Mouse (Mus musculus): ENCODE measurements around the gene Slc35f1. TPM values are rescaled to one million over a fixed set of nuclear protein-coding genes. Genes with fewer than 3 reads are reported as not detected.
"Not testable (repeated sequence)": the region's sequence is repeated elsewhere in the genome, so short reads cannot be mapped to it uniquely, and the experiment has no call there.

Gene Slc35f1
- polyA plus RNA-seq, 1 experiment from 2014 or later, result 0.23 TPM

DNA sequence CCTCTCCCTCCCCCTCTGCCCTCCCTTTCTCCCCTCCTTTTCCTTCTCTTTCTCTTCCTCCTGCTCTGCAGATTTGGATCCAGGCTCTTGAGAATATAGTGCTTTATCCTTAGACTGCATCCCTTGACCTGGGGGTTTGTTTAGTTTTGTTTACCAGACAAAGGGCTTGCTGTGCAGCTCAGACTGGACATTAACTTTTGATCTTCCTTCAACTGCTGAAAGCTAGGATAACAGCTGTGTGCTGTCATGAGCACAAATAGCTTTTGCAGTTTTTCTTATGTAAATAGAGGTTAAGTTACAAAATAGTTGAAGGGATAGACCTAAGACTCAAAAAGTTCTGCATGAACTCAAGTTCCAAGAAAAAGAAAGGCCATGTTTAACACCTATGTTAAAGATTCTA lies 184.4 kb downstream of the Slc35f1 start:
- ATAC-seq (replicated peaks; ENCODE audit: low FRiP score), result no peak

DNA sequence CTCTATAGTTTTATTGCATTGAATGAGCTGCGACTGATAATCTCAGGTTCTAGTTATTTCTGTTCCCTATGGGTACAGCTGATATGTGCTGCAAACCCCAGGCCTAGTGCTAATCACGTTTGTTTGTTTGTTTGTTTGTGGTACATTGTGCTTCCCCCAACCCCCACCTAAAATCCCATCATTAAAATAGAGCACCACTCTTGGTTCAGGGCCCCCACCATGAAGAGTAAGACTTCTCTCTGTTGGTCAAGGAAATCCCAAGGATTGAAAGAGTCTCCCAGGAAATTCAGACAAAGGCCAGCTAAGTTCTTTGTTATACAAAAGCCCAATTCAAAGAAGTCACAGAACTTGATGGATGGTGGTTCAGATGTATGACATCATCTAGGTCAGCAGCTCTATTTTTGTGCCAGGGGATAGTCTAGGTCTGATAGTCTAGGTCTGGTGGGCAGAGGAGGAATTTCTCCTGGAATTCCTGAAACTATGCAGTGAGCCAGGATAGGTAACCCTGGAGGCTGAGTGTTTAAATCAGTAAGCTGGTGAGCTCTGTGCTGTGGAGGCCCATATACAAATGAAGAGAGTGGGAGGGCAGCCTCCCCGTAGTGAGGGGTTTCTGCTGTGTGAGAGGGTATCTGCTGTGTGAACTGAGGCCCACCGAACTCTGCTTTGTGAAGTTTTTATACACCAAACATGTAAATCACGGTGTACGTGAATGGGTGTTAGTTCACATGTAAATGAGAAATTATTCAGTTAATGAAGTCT lies 187.1 kb downstream of the Slc35f1 start:
- H3K27ac ChIP-seq (ENCODE audit: low read depth, low read length), result no peak overlapping the region
- no peaks in the 10 kb centered on the region for H3K27me3 ChIP-seq (replicated peaks; ENCODE audit: control insufficient read depth, insufficient read depth, low read length)
- H3K9me3 ChIP-seq (ENCODE audit: control insufficient read depth, low read length), result no peaks in the 10 kb centered on the region
- no peaks in the 10 kb centered on the region for H3K36me3 ChIP-seq (ENCODE audit: control insufficient read depth, insufficient read depth, low read length)
- H3K9ac ChIP-seq (ENCODE audit: low read depth, low read length), result no peak overlapping the region
- no peaks in the 10 kb centered on the region for H3K4me1 ChIP-seq (replicated peaks; ENCODE audit: control insufficient read depth, insufficient read depth, low read length)
- ATAC-seq (replicated peaks; ENCODE audit: low FRiP score), result no peak
- 66% methylated on average over 6 of the region's 6 CpGs for WGBS
- DNase-seq (ENCODE audit: low spot score), result no peak
- H3K4me2 ChIP-seq, result no peak overlapping the region
- H3K4me3 ChIP-seq (ENCODE audit: low read depth, low read length), result no peak overlapping the region

More for the DNA sequence above, 184.4 kb downstream of the Slc35f1 start:
- no peaks in the 10 kb centered on the region for H3K4me1 ChIP-seq (replicated peaks; ENCODE audit: control insufficient read depth, insufficient read depth, low read length)
- no peak overlapping the region for H3K27ac ChIP-seq (ENCODE audit: low read depth, low read length)
- H3K36me3 ChIP-seq (ENCODE audit: control insufficient read depth, insufficient read depth, low read length), result no peaks in the 10 kb centered on the region
- DNase-seq (ENCODE audit: low spot score), result no peak
- H3K9me3 ChIP-seq (ENCODE audit: control insufficient read depth, low read length), result no peaks in the 10 kb centered on the region
- H3K4me2 ChIP-seq, result no peak overlapping the region
- no peak overlapping the region for H3K9ac ChIP-seq (ENCODE audit: low read depth, low read length)
- H3K27me3 ChIP-seq (replicated peaks; ENCODE audit: control insufficient read depth, insufficient read depth, low read length), result no peaks in the 10 kb centered on the region
- no peak overlapping the region for H3K4me3 ChIP-seq (ENCODE audit: low read depth, low read length)

DNA sequence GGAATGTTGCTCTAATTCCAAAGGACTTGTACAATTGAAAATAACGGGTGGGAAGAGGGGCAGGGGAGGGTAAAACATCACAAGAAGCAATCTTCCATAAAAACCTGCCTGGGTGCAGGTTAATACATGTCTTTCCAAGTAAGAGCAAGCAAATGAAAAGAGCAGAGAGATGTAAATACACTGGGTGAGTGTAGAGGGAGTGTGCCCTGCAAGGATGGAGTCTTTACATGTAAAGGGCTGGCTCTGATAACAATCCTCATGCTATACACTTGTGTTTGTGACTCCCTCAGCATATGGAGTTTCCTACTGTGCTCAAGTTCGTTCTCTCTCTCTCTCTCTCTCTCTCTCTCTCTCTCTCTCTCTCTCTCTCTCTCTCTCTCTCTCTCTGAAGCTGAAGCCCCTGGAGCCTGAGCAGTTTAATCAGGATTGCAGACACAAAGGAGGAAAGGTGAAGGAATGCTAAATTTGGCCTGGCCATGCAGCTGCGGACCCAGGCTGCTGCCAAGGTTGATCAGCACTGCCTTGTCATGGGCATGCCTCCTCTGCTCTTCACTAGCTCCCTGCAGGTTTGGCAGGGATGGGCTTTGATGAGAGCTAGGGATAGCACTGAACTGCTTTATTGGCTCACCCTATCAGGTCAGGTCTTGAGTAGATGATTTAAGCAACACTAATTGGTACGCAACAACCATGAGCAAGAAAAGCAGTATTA lies 187.9 kb downstream of the Slc35f1 start:
- no peaks in the 10 kb centered on the region for H3K4me1 ChIP-seq (replicated peaks; ENCODE audit: control insufficient read depth, insufficient read depth, low read length)
- DNase-seq (ENCODE audit: low spot score) (no peak), ATAC-seq (replicated peaks; ENCODE audit: low FRiP score) (no peak)
- H3K4me2 ChIP-seq, result no peak overlapping the region
- no peak overlapping the region for H3K27ac ChIP-seq (ENCODE audit: low read depth, low read length)
- no peaks in the 10 kb centered on the region for H3K27me3 ChIP-seq (replicated peaks; ENCODE audit: control insufficient read depth, insufficient read depth, low read length)
- WGBS, result 60% methylated on average over 4 of the region's 4 CpGs
- no peak overlapping the region for H3K9ac ChIP-seq (ENCODE audit: low read depth, low read length)
- H3K9me3 ChIP-seq (ENCODE audit: control insufficient read depth, low read length), result no peaks in the 10 kb centered on the region
- H3K36me3 ChIP-seq (ENCODE audit: control insufficient read depth, insufficient read depth, low read length), result no peaks in the 10 kb centered on the region
- H3K4me3 ChIP-seq (ENCODE audit: low read depth, low read length), result no peak overlapping the region

DNA sequence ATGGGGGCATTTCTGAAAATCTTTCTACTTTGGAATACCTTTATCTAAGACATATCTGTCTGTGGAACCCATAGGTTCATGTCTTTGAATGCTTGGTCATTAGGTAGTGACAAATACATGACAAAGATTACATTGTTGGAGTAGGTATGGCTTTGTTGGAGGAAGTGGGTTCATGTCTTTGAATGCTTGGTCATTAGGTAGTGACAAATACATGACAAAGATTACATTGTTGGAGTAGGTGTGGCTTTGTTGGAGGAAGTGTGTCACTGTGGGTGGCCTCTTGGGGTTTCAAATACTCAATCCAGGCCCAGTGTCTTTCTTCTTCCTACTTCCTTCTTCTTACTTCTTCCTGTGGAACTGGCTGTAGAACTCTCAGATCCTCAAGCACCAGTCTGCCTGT lies 206.4 kb downstream of the Slc35f1 start:
- not testable (repeated sequence) for H3K27me3 ChIP-seq (replicated peaks; ENCODE audit: control insufficient read depth, insufficient read depth, low read length); H3K36me3 ChIP-seq (ENCODE audit: control insufficient read depth, insufficient read depth, low read length); H3K4me2 ChIP-seq; DNase-seq (ENCODE audit: low spot score); H3K27ac ChIP-seq (ENCODE audit: low read depth, low read length); H3K9me3 ChIP-seq (ENCODE audit: control insufficient read depth, low read length); H3K9ac ChIP-seq (ENCODE audit: low read depth, low read length); ATAC-seq (replicated peaks; ENCODE audit: low FRiP score); H3K4me3 ChIP-seq (ENCODE audit: low read depth, low read length); H3K4me1 ChIP-seq (replicated peaks; ENCODE audit: control insufficient read depth, insufficient read depth, low read length)

DNA sequence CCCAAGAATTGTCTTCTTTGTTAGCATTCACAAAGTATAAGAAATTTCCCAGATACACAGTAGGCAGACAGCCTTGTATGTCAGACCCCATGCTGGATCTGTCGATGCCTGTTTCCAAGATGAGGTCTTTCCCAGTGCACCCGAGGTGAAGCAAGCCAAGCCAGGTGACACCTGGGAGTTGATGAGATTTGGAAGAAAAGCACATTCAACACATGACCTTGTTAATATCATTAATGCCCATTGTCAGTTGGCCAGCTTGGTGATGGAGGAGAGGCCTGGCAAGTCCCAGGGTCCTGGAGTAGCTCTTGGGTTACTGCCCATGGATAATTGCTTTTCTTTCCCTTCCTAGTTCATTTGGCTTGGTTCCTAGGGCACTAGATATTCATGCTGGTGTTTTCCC lies 214.6 kb downstream of the Slc35f1 start:
- Histone ChIP-seq H3K4me1 (replicated peaks; ENCODE audit: control insufficient read depth, insufficient read depth, low read length) (no peaks in the 10 kb centered on the region), H3K4me2 (no peak overlapping the region), H3K27ac (ENCODE audit: low read depth, low read length) (no peak overlapping the region), H3K27me3 (replicated peaks; ENCODE audit: control insufficient read depth, insufficient read depth, low read length) (no peaks in the 10 kb centered on the region), H3K4me3 (ENCODE audit: low read depth, low read length) (no peak overlapping the region), H3K9me3 (ENCODE audit: control insufficient read depth, low read length) (no peaks in the 10 kb centered on the region), H3K9ac (ENCODE audit: low read depth, low read length) (no peak overlapping the region), H3K36me3 (ENCODE audit: control insufficient read depth, insufficient read depth, low read length) (no peaks in the 10 kb centered on the region)
- WGBS, result 89% methylated on average over 2 of the region's 2 CpGs
- DNase-seq (ENCODE audit: low spot score) (no peak), ATAC-seq (replicated peaks; ENCODE audit: low FRiP score) (no peak)

DNA sequence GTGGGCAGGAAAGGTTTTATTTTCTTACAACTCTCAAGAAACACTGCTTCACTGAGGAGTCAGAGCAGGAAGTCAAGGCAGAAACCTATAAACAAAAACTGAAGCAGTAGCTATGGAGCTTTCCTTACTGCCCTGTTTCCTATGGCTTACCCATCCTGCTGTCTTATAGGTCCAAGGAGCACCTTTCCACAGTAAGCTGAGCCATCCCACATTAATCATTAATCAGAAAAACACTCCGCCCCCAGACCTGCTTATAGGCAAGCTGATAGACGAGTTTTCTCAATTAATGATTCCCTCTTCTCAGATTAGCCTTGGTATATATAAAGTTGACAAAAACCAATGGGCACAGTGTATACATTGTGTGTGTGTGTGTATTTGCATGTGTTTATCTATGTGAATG lies 221.4 kb downstream of the Slc35f1 start:
- Histone ChIP-seq H3K36me3 (ENCODE audit: control insufficient read depth, insufficient read depth, low read length) (no peaks in the 10 kb centered on the region), H3K4me3 (ENCODE audit: low read depth, low read length) (no peak overlapping the region), H3K9ac (ENCODE audit: low read depth, low read length) (no peak overlapping the region), H3K4me1 (replicated peaks; ENCODE audit: control insufficient read depth, insufficient read depth, low read length) (no peaks in the 10 kb centered on the region), H3K9me3 (ENCODE audit: control insufficient read depth, low read length) (no peaks in the 10 kb centered on the region), H3K27me3 (replicated peaks; ENCODE audit: control insufficient read depth, insufficient read depth, low read length) (no peaks in the 10 kb centered on the region), H3K4me2 (no peak overlapping the region), H3K27ac (ENCODE audit: low read depth, low read length) (no peak overlapping the region)
- ATAC-seq (replicated peaks; ENCODE audit: low FRiP score), result no peak
- no peak for DNase-seq (ENCODE audit: low spot score)
- 75% methylated on average over 2 of the region's 2 CpGs for WGBS

DNA sequence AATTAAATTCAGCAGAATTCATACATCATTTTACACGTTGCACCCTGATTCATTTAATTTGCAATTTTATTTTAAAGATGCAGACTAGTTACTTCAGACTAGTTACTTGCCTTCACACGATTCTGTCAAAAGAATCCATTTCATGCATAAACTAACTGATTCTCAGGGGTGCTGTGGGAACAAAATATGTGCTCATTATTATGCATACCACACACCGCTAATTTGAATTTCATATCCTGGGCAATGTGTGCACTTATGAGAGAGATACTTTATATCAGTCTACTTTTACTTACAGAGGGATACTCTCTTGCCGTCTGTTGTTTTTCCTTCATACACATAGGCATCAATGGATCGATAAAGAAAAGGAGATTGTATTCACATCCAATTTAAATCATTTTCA lies 228.4 kb downstream of the Slc35f1 start:
- H3K9ac ChIP-seq (ENCODE audit: low read depth, low read length), result no peak overlapping the region
- H3K36me3 ChIP-seq (ENCODE audit: control insufficient read depth, insufficient read depth, low read length), result no peaks in the 10 kb centered on the region
- ATAC-seq (replicated peaks; ENCODE audit: low FRiP score), result no peak
- no peak overlapping the region for H3K4me2 ChIP-seq
- H3K9me3 ChIP-seq (ENCODE audit: control insufficient read depth, low read length), result no peaks in the 10 kb centered on the region
- H3K27ac ChIP-seq (ENCODE audit: low read depth, low read length), result no peak overlapping the region
- no peaks in the 10 kb centered on the region for H3K4me1 ChIP-seq (replicated peaks; ENCODE audit: control insufficient read depth, insufficient read depth, low read length)
- no peaks in the 10 kb centered on the region for H3K27me3 ChIP-seq (replicated peaks; ENCODE audit: control insufficient read depth, insufficient read depth, low read length)
- 78% methylated on average over 5 of the region's 5 CpGs for WGBS
- H3K4me3 ChIP-seq (ENCODE audit: low read depth, low read length), result no peak overlapping the region
- no peak for DNase-seq (ENCODE audit: low spot score)

DNA sequence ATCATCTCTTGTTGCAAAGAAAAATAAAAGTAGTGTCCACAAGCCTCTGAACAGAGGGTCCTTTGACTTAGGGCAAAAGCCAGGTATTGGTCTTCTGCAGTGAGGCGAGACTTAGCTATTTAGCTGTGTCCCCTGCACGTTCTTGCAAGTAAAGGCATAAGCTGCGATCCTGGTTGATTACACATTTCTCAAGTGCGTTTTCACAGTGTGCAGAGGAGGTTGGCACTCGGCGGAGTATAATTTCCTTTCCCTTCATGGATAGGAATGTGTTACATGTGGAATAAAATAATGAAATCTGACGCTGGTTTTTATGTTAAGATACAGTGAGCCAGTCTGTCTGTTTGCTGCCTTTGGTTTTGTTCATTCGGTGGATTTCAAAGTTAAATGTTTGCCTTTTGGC lies 232.8 kb downstream of the Slc35f1 start:
- no peaks in the 10 kb centered on the region for H3K27me3 ChIP-seq (replicated peaks; ENCODE audit: control insufficient read depth, insufficient read depth, low read length)
- no peak overlapping the region for H3K27ac ChIP-seq (ENCODE audit: low read depth, low read length)
- no peak overlapping the region for H3K4me3 ChIP-seq (ENCODE audit: low read depth, low read length)
- DNase-seq (ENCODE audit: low spot score) (no peak), ATAC-seq (replicated peaks; ENCODE audit: low FRiP score) (no peak)
- no peaks in the 10 kb centered on the region for H3K36me3 ChIP-seq (ENCODE audit: control insufficient read depth, insufficient read depth, low read length)
- no peaks in the 10 kb centered on the region for H3K9me3 ChIP-seq (ENCODE audit: control insufficient read depth, low read length)
- 81% methylated on average over 8 of the region's 8 CpGs for WGBS
- no peaks in the 10 kb centered on the region for H3K4me1 ChIP-seq (replicated peaks; ENCODE audit: control insufficient read depth, insufficient read depth, low read length)
- H3K9ac ChIP-seq (ENCODE audit: low read depth, low read length), result no peak overlapping the region
- H3K4me2 ChIP-seq, result no peak overlapping the region

DNA sequence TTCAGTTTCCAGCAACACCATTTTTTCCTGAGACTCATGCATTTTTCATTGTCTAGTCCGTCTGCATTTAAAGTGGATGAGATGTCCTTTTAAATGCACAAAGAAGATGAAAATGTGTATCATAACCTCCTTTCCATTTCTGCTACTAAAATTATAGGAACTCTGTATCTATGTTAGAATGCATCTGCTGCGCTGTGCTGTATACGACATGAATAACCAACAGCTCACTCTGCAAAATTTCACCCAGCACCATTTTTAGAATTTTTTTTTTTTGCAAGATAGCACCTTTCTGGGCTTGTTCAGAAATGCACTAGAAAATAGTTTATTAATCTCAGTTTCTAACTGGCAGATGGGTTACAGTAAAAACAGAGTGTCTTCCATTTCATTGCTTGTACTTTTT lies 236.0 kb downstream of the Slc35f1 start:
- no peaks in the 10 kb centered on the region for H3K36me3 ChIP-seq (ENCODE audit: control insufficient read depth, insufficient read depth, low read length)
- DNase-seq (ENCODE audit: low spot score) (no peak), ATAC-seq (replicated peaks; ENCODE audit: low FRiP score) (no peak)
- H3K9ac ChIP-seq (ENCODE audit: low read depth, low read length), result no peak overlapping the region
- H3K9me3 ChIP-seq (ENCODE audit: control insufficient read depth, low read length), result no peaks in the 10 kb centered on the region
- no peak overlapping the region for H3K27ac ChIP-seq (ENCODE audit: low read depth, low read length)
- no peak overlapping the region for H3K4me3 ChIP-seq (ENCODE audit: low read depth, low read length)
- no peak overlapping the region for H3K4me2 ChIP-seq
- no peaks in the 10 kb centered on the region for H3K4me1 ChIP-seq (replicated peaks; ENCODE audit: control insufficient read depth, insufficient read depth, low read length)
- WGBS, result 85% methylated on average over 3 of the region's 3 CpGs
- H3K27me3 ChIP-seq (replicated peaks; ENCODE audit: control insufficient read depth, insufficient read depth, low read length), result no peaks in the 10 kb centered on the region

All from liver, embryonic 11.5 days (tissue).